Mouse (Mus musculus): ENCODE measurements at regions not wholly inside any gene's neighbourhood (a gene's known extent, or its start where the extent isn't known, plus 50 kb on each side); places are given as distances from the start of the nearest gene placed in this dataset.

- no peaks in the 10 kb centered on the region for H3K4me1 ChIP-seq (ENCODE audit: control insufficient read depth, insufficient read depth, low read length)
- TF ChIP-seq POLR2A (IDR thresholded peaks at IDR 0.05; ENCODE audit: borderline replicate concordance, extremely low read depth, low read depth, low read length), result no peak
- TF ChIP-seq CTCF (IDR thresholded peaks at IDR 0.05; ENCODE audit: insufficient read depth, low read length), result no peak
- 59% methylated on average over 9 of the region's 9 CpGs for WGBS
- DNase-seq, result no peak
- no peak overlapping the region for H3K4me3 ChIP-seq (replicated peaks; ENCODE audit: extremely low read depth, low read depth, low read length)
These were observed 277.2 kb upstream of the Tshz3 start for GRCm38 (mm10) chr7:36420741-36421140.

- TF ChIP-seq POLR2A (IDR thresholded peaks at IDR 0.05; ENCODE audit: borderline replicate concordance, extremely low read depth, low read depth, low read length) (no peak), CTCF (IDR thresholded peaks at IDR 0.05; ENCODE audit: insufficient read depth, low read length) (no peak)
- WGBS, result 59% methylated on average over 6 of the region's 6 CpGs
- Histone ChIP-seq H3K4me1 (ENCODE audit: control insufficient read depth, insufficient read depth, low read length) (no peaks in the 10 kb centered on the region), H3K4me3 (replicated peaks; ENCODE audit: extremely low read depth, low read depth, low read length) (no peak overlapping the region)
- DNase-seq, result no peak
These were observed 248.6 kb upstream of the Tshz3 start for GRCm38 (mm10) chr7:36449181-36449915.

GRCm38 (mm10) chr7:36453816-36454215 lies 244.1 kb upstream of the Tshz3 start:
- TF ChIP-seq CTCF (IDR thresholded peaks at IDR 0.05; ENCODE audit: insufficient read depth, low read length), result no peak
- no peak for TF ChIP-seq POLR2A (IDR thresholded peaks at IDR 0.05; ENCODE audit: borderline replicate concordance, extremely low read depth, low read depth, low read length)
- no peak overlapping the region for H3K4me3 ChIP-seq (replicated peaks; ENCODE audit: extremely low read depth, low read depth, low read length)
- DNase-seq, result no peak
- 87% methylated on average over 4 of the region's 4 CpGs for WGBS
- no peaks in the 10 kb centered on the region for H3K4me1 ChIP-seq (ENCODE audit: control insufficient read depth, insufficient read depth, low read length)

- TF ChIP-seq POLR2A (IDR thresholded peaks at IDR 0.05; ENCODE audit: borderline replicate concordance, extremely low read depth, low read depth, low read length) (no peak), CTCF (IDR thresholded peaks at IDR 0.05; ENCODE audit: insufficient read depth, low read length) (no peak)
- DNase-seq, result no peak
- Histone ChIP-seq H3K4me3 (replicated peaks; ENCODE audit: extremely low read depth, low read depth, low read length) (no peak overlapping the region), H3K4me1 (ENCODE audit: control insufficient read depth, insufficient read depth, low read length) (no peaks in the 10 kb centered on the region)
- 86% methylated on average over 6 of the region's 6 CpGs for WGBS
These were observed 241.8 kb upstream of the Tshz3 start for GRCm38 (mm10) chr7:36456080-36456479.

GRCm38 (mm10) chr7:36462422-36462833 lies 235.5 kb upstream of the Tshz3 start:
- no peak for TF ChIP-seq POLR2A (IDR thresholded peaks at IDR 0.05; ENCODE audit: borderline replicate concordance, extremely low read depth, low read depth, low read length)
- no peak for TF ChIP-seq CTCF (IDR thresholded peaks at IDR 0.05; ENCODE audit: insufficient read depth, low read length)
- Histone ChIP-seq H3K4me1 (ENCODE audit: control insufficient read depth, insufficient read depth, low read length) (peaks cover 3% of the 10 kb centered on the region; the same call in 1 of the 2 replicates), H3K4me3 (replicated peaks; ENCODE audit: extremely low read depth, low read depth, low read length) (no peak overlapping the region)
- WGBS, result 36% methylated on average over 5 of the region's 5 CpGs
- DNase-seq, result no peak

GRCm38 (mm10) chr7:36469386-36469785 lies 228.5 kb upstream of the Tshz3 start:
- Histone ChIP-seq H3K4me1 (ENCODE audit: control insufficient read depth, insufficient read depth, low read length) (no peaks in the 10 kb centered on the region), H3K4me3 (replicated peaks; ENCODE audit: extremely low read depth, low read depth, low read length) (no peak overlapping the region)
- no peak for DNase-seq
- TF ChIP-seq POLR2A (IDR thresholded peaks at IDR 0.05; ENCODE audit: borderline replicate concordance, extremely low read depth, low read depth, low read length), result no peak
- TF ChIP-seq CTCF (IDR thresholded peaks at IDR 0.05; ENCODE audit: insufficient read depth, low read length), result no peak

GRCm38 (mm10) chr7:36473532-36473931 lies 224.4 kb upstream of the Tshz3 start:
- 73% methylated on average over 2 of the region's 2 CpGs for whole genome bisulfite sequencing
- DNase-seq, result no peak
- TF ChIP-seq CTCF (IDR thresholded peaks at IDR 0.05; ENCODE audit: insufficient read depth, low read length), result no peak
- no peak for TF ChIP-seq POLR2A (IDR thresholded peaks at IDR 0.05; ENCODE audit: borderline replicate concordance, extremely low read depth, low read depth, low read length)

GRCm38 (mm10) chr7:36476434-36476833 lies 221.5 kb upstream of the Tshz3 start:
- whole genome bisulfite sequencing, result 88% methylated on average over 4 of the region's 4 CpGs
- Histone ChIP-seq H3K4me3 (replicated peaks; ENCODE audit: extremely low read depth, low read depth, low read length) (no peak overlapping the region), H3K4me1 (ENCODE audit: control insufficient read depth, insufficient read depth, low read length) (no peaks in the 10 kb centered on the region)
- TF ChIP-seq CTCF (IDR thresholded peaks at IDR 0.05; ENCODE audit: insufficient read depth, low read length), result no peak
- no peak for TF ChIP-seq POLR2A (IDR thresholded peaks at IDR 0.05; ENCODE audit: borderline replicate concordance, extremely low read depth, low read depth, low read length)
- no peak for DNase-seq

More at GRCm38 (mm10) chr7:36473532-36473931, 224.4 kb upstream of the Tshz3 start:
- no peaks in the 10 kb centered on the region for H3K4me1 ChIP-seq (ENCODE audit: control insufficient read depth, insufficient read depth, low read length)
- H3K4me3 ChIP-seq (replicated peaks; ENCODE audit: extremely low read depth, low read depth, low read length), result no peak overlapping the region

GRCm38 (mm10) chr7:36476851-36477644 lies 220.9 kb upstream of the Tshz3 start:
- 83% methylated on average over 22 of the region's 22 CpGs for WGBS
- H3K4me3 ChIP-seq (replicated peaks; ENCODE audit: extremely low read depth, low read depth, low read length), result no peak overlapping the region
- TF ChIP-seq POLR2A (IDR thresholded peaks at IDR 0.05; ENCODE audit: borderline replicate concordance, extremely low read depth, low read depth, low read length) (no peak), CTCF (IDR thresholded peaks at IDR 0.05; ENCODE audit: insufficient read depth, low read length) (no peak)
- no peak for DNase-seq
- no peaks in the 10 kb centered on the region for H3K4me1 ChIP-seq (ENCODE audit: control insufficient read depth, insufficient read depth, low read length)
